Comparison of ENCODE assay signal across 17 mouse cellular contexts in genomic region chr1:53830286-53830685, GRCm38 (mm10). TPM values are rescaled to one million over a fixed set of nuclear protein-coding genes. Genes with fewer than 3 reads are reported as not detected.
DNase-seq lines count a peak whose midpoint lies in the region; ATAC-seq lines count a peak whose summit lies in the region.
"Had no signal": no experiment of that assay in that cellular context is flagged by ENCODE, and none has a peak within 500 bp of the region (broad histone marks: within the 10 kb centered on the region; RNA-seq: fewer than 3 reads in every experiment).

No protein-coding gene starts in this region.

- no peak for DNase-seq in T-cell, adult 2 months (ENCODE audit: low spot score)
- no peak for DNase-seq in ovary, adult 18-20 months (ENCODE audit: low spot score)
- no peak for DNase-seq in left cerebral cortex, postnatal 10 days (ENCODE audit: extremely low spot score in 1 of 2, low spot score in 2 of 2)
- DNase-seq: adrenal gland, adult 8-10 months; adrenal gland, postnatal 14 days; adrenal gland, postnatal 36 days; cerebellum, adult 11-12 months; cerebellum, adult 8-10 months; cerebellum, adult 9-11 months; cerebellum, postnatal 14 days; cerebellum, postnatal 36 days; embryo, embryonic 11 days had no signal

- ATAC-seq in megakaryocyte, adult 5-6 weeks (ENCODE audit: poor library complexity, severe bottlenecking) = peak; percentile 80
- ATAC-seq in monocyte, adult 5-6 weeks (replicated peaks; ENCODE audit: insufficient number of reproducible peaks, low FRiP score, low TSS enrichment, poor library complexity, severe bottlenecking) = peak; percentile 71
- ATAC-seq: activated CD4-positive, CD25-positive, alpha-beta regulatory T cell, adult 4 months; forebrain, embryonic 14.5 days; forebrain, embryonic 16.5 days had no signal

- intact Hi-C loops in left cerebral cortex, postnatal 10 days (cut with DNase I) = no loop called here

RNA-seq across cellular contexts. Expression of gene Stk17b, which starts 45.3 kb away (rescaled TPM):
- total RNA-seq in megakaryocyte, adult 5-6 weeks (2015) = 160 and 166 TPM in 2 replicates
- total RNA-seq in megakaryocyte, adult 5-6 weeks (2017) = 131 and 147 TPM in 2 replicates
- total RNA-seq in monocyte, adult 5-6 weeks (2017) = 596 to 1,071 TPM (median 1,020 TPM) in 3 replicates
- 10 to 100 TPM in 1 of 2 experiments, 1 to 10 TPM in 1; 7.5 to 10.1 TPM for total RNA-seq in left cerebral cortex, postnatal 10 days (2021)

Comparison
In these comparisons a context has a peak if more than half of its experiments do, and no peak if none do; other contexts are left out.
1. RNA of gene Stk17b, which starts 45.3 kb away (total RNA-seq): 596 to 1,071 TPM in monocyte, adult 5-6 weeks and 131 to 166 TPM in megakaryocyte, adult 5-6 weeks; 7.5 to 10.1 TPM in left cerebral cortex, postnatal 10 days; every median in the first group is over 10 times any median in the second.